Mouse (Mus musculus): ENCODE results near the gene Synrg. TPM values are rescaled to one million over a fixed set of nuclear protein-coding genes. Genes with fewer than 3 reads are reported as not detected.
A peak's percentile ranks its signal among the peaks of the same experiment; 100 is the strongest.

Synrg gene
- total and polyA plus RNA-seq, 2 experiments, result 6.5 to 9.1 TPM

- Histone ChIP-seq H3K27me3 (ENCODE audit: control insufficient read depth, insufficient read depth, low read length) (no peaks in the 10 kb centered on the region), H3K9ac (ENCODE audit: low read depth, low read length) (no peak overlapping the region), H3K4me1 (ENCODE audit: control insufficient read depth, insufficient read depth, low read length) (no peaks in the 10 kb centered on the region), H3K27ac (replicated peaks; ENCODE audit: insufficient read depth, low read depth, low read length) (no peak overlapping the region), H3K36me3 (ENCODE audit: control insufficient read depth, insufficient read depth, low read length) (peaks cover 4% of the 10 kb centered on the region; the same call in 1 of the 2 replicates), H3K4me3 (ENCODE audit: insufficient read depth, low read depth, low read length) (no peak overlapping the region), H3K79me2 (ENCODE audit: control insufficient read depth, insufficient read depth, low read length) (no peaks in the 10 kb centered on the region)
- TF ChIP-seq POLR2A (IDR thresholded peaks at IDR 0.05; ENCODE audit: extremely low read depth, insufficient read depth, low read length) (no peak), CTCF (IDR thresholded peaks at IDR 0.05; ENCODE audit: low read depth, low read length) (no peak)
- WGBS, result 66% methylated on average over 4 of the region's 4 CpGs
- DNase-seq (ENCODE audit: extremely low read depth, low read depth, low spot score), result no peak
Observed at GRCm38 (mm10) chr11:84047270-84047669, 83.0 kb downstream of the Synrg start.

DNA sequence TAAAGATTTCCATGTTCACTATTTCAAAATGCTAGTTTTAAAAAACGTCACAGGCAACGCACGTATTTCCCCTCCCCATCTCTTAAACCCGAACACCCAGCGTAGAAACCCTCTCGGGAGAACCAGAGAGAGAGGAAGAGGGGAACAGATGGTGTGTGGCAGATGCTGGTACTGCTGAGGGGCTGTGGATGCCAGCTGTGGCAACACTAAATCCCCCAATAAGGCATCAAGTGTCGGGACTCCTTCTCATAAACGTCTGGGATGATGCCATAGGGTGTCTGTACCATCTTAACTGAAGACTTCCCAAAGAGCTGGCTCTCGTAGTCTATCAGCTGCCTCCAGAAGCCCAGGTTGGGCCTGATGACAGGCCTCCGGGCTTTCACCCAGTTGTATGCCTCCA is 84.2 kb downstream of the Synrg start:
- H3K9ac ChIP-seq (ENCODE audit: low read depth, low read length), result no peak overlapping the region
- no peak overlapping the region for H3K27ac ChIP-seq (replicated peaks; ENCODE audit: insufficient read depth, low read depth, low read length)
- H3K27me3 ChIP-seq (ENCODE audit: control insufficient read depth, insufficient read depth, low read length), result no peaks in the 10 kb centered on the region
- no peak overlapping the region for H3K4me3 ChIP-seq (ENCODE audit: insufficient read depth, low read depth, low read length)
- peaks cover 4% of the 10 kb centered on the region; the same call in 1 of the 2 replicates for H3K4me1 ChIP-seq (ENCODE audit: control insufficient read depth, insufficient read depth, low read length)
- no peaks in the 10 kb centered on the region for H3K79me2 ChIP-seq (ENCODE audit: control insufficient read depth, insufficient read depth, low read length)
- H3K36me3 ChIP-seq (ENCODE audit: control insufficient read depth, insufficient read depth, low read length), result no peaks in the 10 kb centered on the region
- no peak for DNase-seq (ENCODE audit: extremely low read depth, low read depth, low spot score)
- TF ChIP-seq POLR2A (IDR thresholded peaks at IDR 0.05; ENCODE audit: extremely low read depth, insufficient read depth, low read length) (no peak), CTCF (IDR thresholded peaks at IDR 0.05; ENCODE audit: low read depth, low read length) (no peak)
- 83% methylated on average over 10 of the region's 10 CpGs for WGBS

DNA sequence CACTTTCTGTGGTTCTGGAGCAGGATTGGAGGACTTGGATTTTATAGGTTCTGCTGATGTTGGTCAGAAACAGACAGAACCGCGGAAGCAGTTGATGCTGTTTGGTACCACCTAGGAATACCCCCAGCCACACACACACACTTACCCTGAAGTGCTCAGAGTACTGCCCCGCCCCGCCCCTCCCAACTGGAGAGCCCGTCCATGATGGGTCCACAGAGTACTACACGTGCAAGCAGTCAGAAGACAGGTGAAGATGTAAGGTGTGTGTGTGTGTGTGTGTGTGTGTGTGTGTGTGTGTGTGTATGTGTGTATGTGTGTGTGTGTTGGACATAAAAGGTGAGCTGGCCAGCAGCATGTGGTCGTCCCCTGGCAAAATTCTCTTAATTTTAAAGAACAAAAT is 88.8 kb downstream of the Synrg start:
- Histone ChIP-seq H3K4me3 (ENCODE audit: insufficient read depth, low read depth, low read length) (no peak overlapping the region), H3K36me3 (ENCODE audit: control insufficient read depth, insufficient read depth, low read length) (no peaks in the 10 kb centered on the region), H3K27ac (replicated peaks; ENCODE audit: insufficient read depth, low read depth, low read length) (no peak overlapping the region), H3K27me3 (ENCODE audit: control insufficient read depth, insufficient read depth, low read length) (no peaks in the 10 kb centered on the region), H3K79me2 (ENCODE audit: control insufficient read depth, insufficient read depth, low read length) (no peaks in the 10 kb centered on the region), H3K9ac (ENCODE audit: low read depth, low read length) (no peak overlapping the region), H3K4me1 (ENCODE audit: control insufficient read depth, insufficient read depth, low read length) (peaks cover 10% of the 10 kb centered on the region)
- DNase-seq (ENCODE audit: extremely low read depth, low read depth, low spot score), result no peak
- TF ChIP-seq CTCF (IDR thresholded peaks at IDR 0.05; ENCODE audit: low read depth, low read length) (no peak), POLR2A (IDR thresholded peaks at IDR 0.05; ENCODE audit: extremely low read depth, insufficient read depth, low read length) (no peak)
- 89% methylated on average over 7 of the region's 7 CpGs for WGBS

DNA sequence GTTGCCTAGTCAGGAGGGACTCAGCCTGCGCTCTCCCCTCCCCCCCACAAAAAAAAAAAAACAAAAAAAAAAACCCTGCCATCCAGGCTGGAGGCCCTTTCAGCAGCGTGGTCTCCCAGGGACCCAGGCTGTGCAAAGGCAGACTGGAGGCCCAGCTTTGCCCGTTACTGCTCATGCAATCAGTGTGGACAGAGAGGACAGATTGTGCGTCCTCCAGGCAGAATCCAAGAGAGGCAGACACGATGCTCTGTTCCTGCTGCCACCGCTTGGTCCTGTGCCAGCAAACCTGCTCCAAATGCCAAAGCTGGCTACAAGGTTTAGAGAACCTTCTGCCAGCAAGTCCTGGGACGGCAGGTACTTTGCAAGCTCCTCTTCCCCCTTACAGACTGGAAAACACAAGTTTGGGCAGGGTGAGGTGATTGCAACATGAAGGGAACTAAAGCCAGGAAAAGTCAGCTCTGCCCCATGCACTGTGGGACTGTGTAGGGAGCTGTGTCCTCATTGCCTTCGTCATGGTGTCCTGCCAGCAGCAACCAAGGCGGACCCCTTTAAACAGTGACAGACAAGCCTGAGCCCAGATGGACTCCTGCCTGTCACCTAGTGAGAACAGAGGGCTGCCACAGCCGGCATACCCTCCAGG is 89.4 kb downstream of the Synrg start:
- H3K36me3 ChIP-seq (ENCODE audit: control insufficient read depth, insufficient read depth, low read length), result no peaks in the 10 kb centered on the region
- H3K4me3 ChIP-seq (ENCODE audit: insufficient read depth, low read depth, low read length), result no peak overlapping the region
- no peaks in the 10 kb centered on the region for H3K27me3 ChIP-seq (ENCODE audit: control insufficient read depth, insufficient read depth, low read length)
- no peak overlapping the region for H3K9ac ChIP-seq (ENCODE audit: low read depth, low read length)
- peak; percentile 96 for DNase-seq (ENCODE audit: extremely low read depth, low read depth, low spot score)
- H3K27ac ChIP-seq (replicated peaks; ENCODE audit: insufficient read depth, low read depth, low read length), result peak overlapping the region; percentile 23; the same call in 1 of the 2 replicates
- no peak for TF ChIP-seq CTCF (IDR thresholded peaks at IDR 0.05; ENCODE audit: low read depth, low read length)
- no peak for TF ChIP-seq POLR2A (IDR thresholded peaks at IDR 0.05; ENCODE audit: extremely low read depth, insufficient read depth, low read length)
- H3K79me2 ChIP-seq (ENCODE audit: control insufficient read depth, insufficient read depth, low read length), result no peaks in the 10 kb centered on the region
- WGBS, result 28% methylated on average over 10 of the region's 10 CpGs
- H3K4me1 ChIP-seq (ENCODE audit: control insufficient read depth, insufficient read depth, low read length), result peaks cover 10% of the 10 kb centered on the region

- WGBS, result 91% methylated on average over 2 of the region's 2 CpGs
- no peaks in the 10 kb centered on the region for H3K27me3 ChIP-seq (ENCODE audit: control insufficient read depth, insufficient read depth, low read length)
- no peaks in the 10 kb centered on the region for H3K79me2 ChIP-seq (ENCODE audit: control insufficient read depth, insufficient read depth, low read length)
- no peak for DNase-seq (ENCODE audit: extremely low read depth, low read depth, low spot score)
- H3K36me3 ChIP-seq (ENCODE audit: control insufficient read depth, insufficient read depth, low read length), result no peaks in the 10 kb centered on the region
- H3K4me3 ChIP-seq (ENCODE audit: insufficient read depth, low read depth, low read length), result no peak overlapping the region
- no peak for TF ChIP-seq POLR2A (IDR thresholded peaks at IDR 0.05; ENCODE audit: extremely low read depth, insufficient read depth, low read length)
- no peak for TF ChIP-seq CTCF (IDR thresholded peaks at IDR 0.05; ENCODE audit: low read depth, low read length)
- no peak overlapping the region for H3K27ac ChIP-seq (replicated peaks; ENCODE audit: insufficient read depth, low read depth, low read length)
- no peak overlapping the region for H3K9ac ChIP-seq (ENCODE audit: low read depth, low read length)
- H3K4me1 ChIP-seq (ENCODE audit: control insufficient read depth, insufficient read depth, low read length), result peaks cover 10% of the 10 kb centered on the region
Observed at GRCm38 (mm10) chr11:84057418-84057817, 93.2 kb downstream of the Synrg start.

GRCm38 (mm10) chr11:84059784-84060183 is 95.6 kb downstream of the Synrg start:
- WGBS, result 92% methylated on average over 2 of the region's 2 CpGs

More at GRCm38 (mm10) chr11:84059784-84060183, 95.6 kb downstream of the Synrg start:
- Histone ChIP-seq H3K36me3 (ENCODE audit: control insufficient read depth, insufficient read depth, low read length) (no peaks in the 10 kb centered on the region), H3K79me2 (ENCODE audit: control insufficient read depth, insufficient read depth, low read length) (no peaks in the 10 kb centered on the region), H3K4me3 (ENCODE audit: insufficient read depth, low read depth, low read length) (no peak overlapping the region), H3K9ac (ENCODE audit: low read depth, low read length) (no peak overlapping the region), H3K4me1 (ENCODE audit: control insufficient read depth, insufficient read depth, low read length) (no peaks in the 10 kb centered on the region), H3K27ac (replicated peaks; ENCODE audit: insufficient read depth, low read depth, low read length) (no peak overlapping the region), H3K27me3 (ENCODE audit: control insufficient read depth, insufficient read depth, low read length) (no peaks in the 10 kb centered on the region)
- no peak for DNase-seq (ENCODE audit: extremely low read depth, low read depth, low spot score)
- no peak for TF ChIP-seq POLR2A (IDR thresholded peaks at IDR 0.05; ENCODE audit: extremely low read depth, insufficient read depth, low read length)
- no peak for TF ChIP-seq CTCF (IDR thresholded peaks at IDR 0.05; ENCODE audit: low read depth, low read length)

Measured in liver, adult 2 months (tissue).